Mouse (Mus musculus) activated CD4-positive, CD25-positive, alpha-beta regulatory T cell (primary cell): Measurements from ENCODE around the gene Pak4. TPM values are rescaled to one million over a fixed set of nuclear protein-coding genes. Genes with fewer than 3 reads are reported as not detected.

Experiments
- polyA plus RNA-seq, 2 experiments: library from polyadenylated mRNA; unstranded; fragments of 100-300 nt; shearing (Covaris generic); gene quantifications; one replicate each; pipeline ENCODE4 v1.2.1; 2017

Gene Pak4
- polyA plus RNA-seq = 1 to 10 TPM; 6.8 to 7.7 TPM

DNA sequence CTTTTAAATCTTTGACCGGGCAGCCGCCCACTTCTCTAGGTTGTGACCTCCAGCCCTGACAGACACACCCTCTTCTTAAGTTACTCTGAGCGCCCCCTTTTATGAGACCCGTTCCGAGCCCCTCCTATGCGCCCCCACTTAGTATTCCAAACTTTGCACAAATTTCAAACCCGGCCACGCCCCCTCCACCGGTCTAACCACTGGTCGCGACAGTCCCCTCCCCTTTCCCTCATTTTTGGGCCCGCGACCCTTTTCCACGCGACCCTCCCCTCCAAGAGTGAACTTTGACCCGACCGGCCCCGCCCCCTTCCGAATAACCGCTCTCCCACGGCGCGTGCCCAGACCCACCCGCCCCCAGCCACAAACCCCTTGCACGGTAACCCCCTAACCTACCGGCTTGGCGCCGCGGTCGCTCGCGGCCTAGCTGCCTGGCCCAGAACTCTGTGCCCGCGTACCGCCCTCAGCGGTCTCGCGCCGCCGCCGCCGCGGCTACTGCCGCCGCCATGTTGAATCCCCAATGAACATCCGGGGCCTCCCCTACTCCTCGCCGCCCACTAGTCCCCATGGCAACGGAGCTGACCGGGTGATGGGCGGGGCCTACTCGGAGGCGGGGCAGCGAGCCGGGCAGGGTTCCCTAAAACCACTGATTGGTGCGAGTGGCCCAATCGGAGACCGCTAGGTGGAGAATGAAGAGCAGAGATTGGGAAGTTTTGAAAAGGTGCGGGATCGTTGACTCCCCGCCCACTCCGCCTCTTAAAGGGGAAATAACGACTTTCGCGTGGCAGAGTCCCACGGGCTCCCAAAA is at the start of gene Pak4, which contains the start of gene Samd4b:
Pak4 (minus strand) TSS at position 544 of the 805 bp plus-strand sequence.
Samd4b (minus strand) TSS at position 503 of the 805 bp plus-strand sequence.

DNA sequence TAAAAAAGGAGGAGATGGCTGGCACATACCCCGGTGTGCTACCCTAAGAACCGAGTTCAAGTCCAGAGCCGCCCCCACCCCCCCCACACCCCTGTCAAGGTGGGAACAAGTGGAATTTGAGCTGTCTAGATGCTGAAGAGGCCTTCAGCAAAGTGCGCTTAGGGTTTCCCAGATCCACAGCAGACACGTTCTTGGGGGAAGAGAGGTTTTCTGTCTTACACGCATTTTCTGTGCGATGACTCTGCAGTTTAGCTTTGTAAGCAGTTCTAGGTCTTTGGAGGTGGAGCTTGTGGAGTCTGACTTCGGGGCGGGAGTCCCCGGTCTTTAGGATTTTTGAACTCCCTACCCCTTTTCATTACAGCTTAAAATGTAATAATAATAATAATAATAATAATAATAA is 33.1 kb upstream of the Pak4 start, which contains the start of gene Acp7:
Acp7 (minus strand) TSS at position 260 of the 400 bp plus-strand sequence.

DNA sequence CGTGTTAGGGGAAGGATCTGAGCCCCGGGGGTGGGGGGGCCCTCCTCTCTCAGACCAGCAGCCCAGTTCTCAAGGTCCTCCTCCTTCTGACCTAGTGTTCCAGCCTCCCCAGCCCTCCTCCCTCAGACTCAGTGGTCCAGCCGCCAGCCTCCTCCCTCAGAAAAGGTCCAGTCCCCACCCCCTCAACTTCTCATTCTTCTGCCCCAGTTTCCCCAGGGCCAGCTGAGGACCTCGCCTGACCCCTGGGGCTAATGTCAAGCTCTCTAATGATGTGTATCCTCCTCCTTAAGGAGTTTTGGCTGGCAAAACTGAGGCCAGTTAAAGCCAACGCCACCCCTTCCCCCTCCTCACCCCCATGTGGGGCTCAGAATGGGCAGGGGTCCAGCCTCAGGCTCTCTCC is 50.8 kb downstream of the Pak4 start, which contains the start of gene Nccrp1:
Nccrp1 (minus strand) TSS at position 101 of the 400 bp plus-strand sequence.

DNA sequence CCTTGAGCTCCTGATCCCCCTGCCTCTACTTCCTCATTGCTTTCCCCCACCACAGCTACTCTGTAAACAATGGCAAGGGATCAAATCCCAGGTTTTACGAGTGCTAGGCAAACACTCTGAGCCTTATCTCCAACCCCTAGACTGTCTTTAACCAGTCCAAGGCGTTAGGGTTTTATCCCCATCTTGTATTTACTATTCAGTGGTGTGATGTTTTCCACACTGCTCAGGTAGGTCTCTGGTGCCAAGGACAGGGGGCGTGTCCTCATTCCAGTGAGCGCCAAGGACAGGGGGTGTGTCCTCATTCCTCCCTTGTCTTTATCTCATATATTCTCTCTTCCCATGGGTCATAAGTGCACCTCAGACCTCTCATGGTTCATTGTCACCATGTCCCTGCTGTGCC is 57.5 kb downstream of the Pak4 start, which contains the start of gene Sycn:
Sycn (plus strand) TSS at position 360 of the 400 bp plus-strand sequence.

DNA sequence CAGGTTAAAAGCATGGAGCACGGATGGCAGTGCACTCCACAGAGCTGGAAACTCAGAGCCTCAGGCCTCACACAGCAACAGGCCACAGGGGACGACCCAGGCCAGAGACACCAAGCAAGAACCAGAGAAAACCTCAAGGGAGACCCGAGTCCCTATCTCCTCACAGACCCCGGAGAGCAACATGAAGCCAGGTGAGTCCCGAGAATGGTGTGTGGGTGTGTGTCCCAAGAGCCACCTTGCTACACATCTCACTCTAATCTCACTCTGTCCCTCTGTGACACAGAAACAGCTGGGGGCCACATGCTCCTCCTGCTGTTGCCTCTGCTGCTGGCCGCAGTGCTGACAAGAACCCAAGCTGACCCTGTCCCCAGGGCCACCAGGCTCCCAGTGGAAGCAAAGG is 75.4 kb downstream of the Pak4 start, which contains the start of gene Ifnl3:
Ifnl3 (plus strand) TSS at position 301 of the 400 bp plus-strand sequence.

DNA sequence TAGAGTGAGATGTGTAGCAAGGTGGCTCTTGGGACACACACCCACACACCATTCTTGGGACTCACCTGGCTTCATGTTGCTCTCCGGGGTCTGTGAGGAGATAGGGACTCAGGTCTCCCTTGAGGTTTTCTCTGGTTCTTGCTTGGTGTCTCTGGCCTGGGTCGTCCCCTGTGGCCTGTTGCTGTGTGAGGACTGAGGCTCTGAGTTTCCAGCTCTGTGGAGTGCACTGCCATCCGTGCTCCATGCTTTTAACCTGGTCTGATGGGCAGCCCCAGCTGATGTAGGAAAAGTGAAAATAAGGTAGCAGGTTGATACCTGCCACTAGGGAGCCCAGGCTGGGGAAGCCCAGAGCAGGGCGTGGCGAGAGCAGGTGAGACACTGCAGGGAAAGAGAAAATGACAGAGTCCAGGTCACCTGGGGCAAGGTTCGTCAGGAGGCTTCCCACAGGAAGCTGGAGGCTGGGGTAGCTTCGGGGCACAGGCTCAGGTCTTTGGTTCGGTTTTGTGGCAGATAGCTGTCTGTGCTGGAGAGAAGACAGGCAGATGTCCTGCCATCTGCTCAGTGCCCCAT is 87.5 kb downstream of the Pak4 start, which contains the start of gene Ifnl2:
Ifnl2 (minus strand) TSS at position 51 of the 570 bp plus-strand sequence.

Other genes starting within 250 kb of the Pak4 start
- 1,000 to 10,000 TPM in 1 of 2 experiments, 100 to 1,000 TPM in 1; 690 to 1,103 TPM for gene Rps16, start 247.5 kb downstream of the Pak4 start, polyA plus RNA-seq
- 10 to 100 TPM; 68.1 to 75.7 TPM for gene Plekhg2, start 225.6 kb downstream of the Pak4 start, polyA plus RNA-seq
- 100 to 1,000 TPM; 146 to 202 TPM for gene Zfp36, start 217.9 kb downstream of the Pak4 start, polyA plus RNA-seq
- 10 to 100 TPM; 23.7 to 29.5 TPM for gene Med29, start 205.5 kb downstream of the Pak4 start, polyA plus RNA-seq
- 100 to 1,000 TPM in 1 of 2 experiments, 10 to 100 TPM in 1; 88.9 to 102 TPM for gene Paf1, start 205.2 kb downstream of the Pak4 start, polyA plus RNA-seq
- gene Gmfg, start 160.7 kb downstream of the Pak4 start, polyA plus RNA-seq = 100 to 1,000 TPM; 631 to 791 TPM
- under 1 TPM; 0.79 to 0.81 TPM for gene Lrfn1, start 146.2 kb downstream of the Pak4 start, polyA plus RNA-seq
- gene Ifnl2, start 87.7 kb downstream of the Pak4 start, polyA plus RNA-seq = not detected
- gene Ifnl3, start 75.3 kb downstream of the Pak4 start, polyA plus RNA-seq = not detected
- gene Sycn, start 57.3 kb downstream of the Pak4 start, polyA plus RNA-seq = not detected
- gene Nccrp1, start 50.9 kb downstream of the Pak4 start, polyA plus RNA-seq = under 1 TPM; 0.22 to 0.38 TPM
- gene Samd4b, start within 50 bp of the Pak4 start, polyA plus RNA-seq = 10 to 100 TPM; 25.4 to 29.9 TPM
- not detected for gene Acp7, start 33.1 kb upstream of the Pak4 start, polyA plus RNA-seq
- gene Fbxo27, start 94.7 kb upstream of the Pak4 start, polyA plus RNA-seq = 1 to 10 TPM; 4.2 to 6.6 TPM
- 10 to 100 TPM in 1 of 2 experiments, 1 to 10 TPM in 1; 9.6 to 16.2 TPM for gene Fbxo17, start 118.6 kb upstream of the Pak4 start, polyA plus RNA-seq
- 10 to 100 TPM; 94.8 to 97.2 TPM for gene Mrps12, start 143.6 kb upstream of the Pak4 start, polyA plus RNA-seq
- gene Sars2, start 143.8 kb upstream of the Pak4 start, polyA plus RNA-seq = 10 to 100 TPM; 19.8 to 23.6 TPM
- gene Ccer2, start 158.0 kb upstream of the Pak4 start, polyA plus RNA-seq = not detected
- 100 to 1,000 TPM in 1 of 2 experiments, 10 to 100 TPM in 1; 74.7 to 117 TPM for gene Sirt2, start 168.6 kb upstream of the Pak4 start, polyA plus RNA-seq
- gene Nfkbib, start 169.3 kb upstream of the Pak4 start, polyA plus RNA-seq = 100 to 1,000 TPM; 102 to 109 TPM
- gene Rinl, start 190.8 kb upstream of the Pak4 start, polyA plus RNA-seq = 100 to 1,000 TPM; 220 to 310 TPM
- 100 to 1,000 TPM; 305 to 311 TPM for gene Hnrnpl, start 210.4 kb upstream of the Pak4 start, polyA plus RNA-seq
- gene Ech1, start 227.0 kb upstream of the Pak4 start, polyA plus RNA-seq = 100 to 1,000 TPM; 187 to 201 TPM
- 10 to 100 TPM; 16.8 to 29.9 TPM for gene Lgals4, start 235.7 kb upstream of the Pak4 start, polyA plus RNA-seq